Mouse (Mus musculus) WW6 (cell line): ENCODE results near the gene Amdhd2.
"Not testable (repeated sequence)": the region's sequence is repeated elsewhere in the genome, so short reads cannot be mapped to it uniquely, and the experiment has no call there.

Experiments used
- DNase-seq: peaks from one replicate; pipeline ENCODE4 v3.0.0-alpha.2; 2013; ENCODE audit warnings: low read depth, low spot score

The Amdhd2 gene

GRCm38 (mm10) chr17:24156394-24156793 lies 7.2 kb downstream of the Amdhd2 start:
- DNase-seq, result no peak

DNA sequence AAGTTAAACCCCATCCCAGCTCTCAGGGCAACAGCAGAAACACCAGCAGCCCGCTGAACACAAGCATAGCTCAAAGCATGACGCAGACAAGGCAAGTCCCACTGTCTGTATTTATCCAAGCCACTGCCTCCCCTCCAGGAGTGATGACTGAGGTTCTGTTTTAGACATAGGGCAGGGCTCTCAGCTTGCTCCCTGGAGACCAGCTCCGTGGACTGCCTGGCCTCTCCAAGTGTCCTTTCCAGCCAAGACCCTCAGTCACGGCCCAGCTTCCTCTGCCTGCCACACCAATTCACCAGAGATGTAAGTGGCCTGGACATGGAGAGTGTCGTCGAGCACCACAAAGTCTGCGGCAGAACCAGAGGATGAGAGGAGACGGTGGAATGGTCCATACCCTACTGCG lies 7.8 kb downstream of the Amdhd2 start:
- no peak for DNase-seq

DNA sequence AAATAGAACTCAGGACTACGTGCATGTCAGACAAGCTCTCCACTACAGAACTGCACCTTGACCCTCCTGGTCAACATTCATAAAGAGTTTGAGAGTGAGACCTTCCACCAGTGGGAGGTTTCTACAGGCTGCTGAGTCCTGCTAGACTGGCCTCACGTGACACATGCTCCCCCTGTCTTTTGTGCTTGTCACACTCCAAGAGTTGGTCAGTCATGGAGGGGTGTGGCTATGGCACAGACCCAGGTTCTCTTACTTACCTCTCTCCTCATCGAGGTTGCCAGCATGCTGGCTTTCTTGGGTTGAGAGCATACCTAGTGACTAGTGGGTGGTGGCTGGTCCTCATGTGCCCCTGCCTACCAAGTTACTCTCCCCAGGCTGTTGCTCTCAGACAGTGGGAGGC lies 9.1 kb downstream of the Amdhd2 start:
- DNase-seq, result no peak

DNA sequence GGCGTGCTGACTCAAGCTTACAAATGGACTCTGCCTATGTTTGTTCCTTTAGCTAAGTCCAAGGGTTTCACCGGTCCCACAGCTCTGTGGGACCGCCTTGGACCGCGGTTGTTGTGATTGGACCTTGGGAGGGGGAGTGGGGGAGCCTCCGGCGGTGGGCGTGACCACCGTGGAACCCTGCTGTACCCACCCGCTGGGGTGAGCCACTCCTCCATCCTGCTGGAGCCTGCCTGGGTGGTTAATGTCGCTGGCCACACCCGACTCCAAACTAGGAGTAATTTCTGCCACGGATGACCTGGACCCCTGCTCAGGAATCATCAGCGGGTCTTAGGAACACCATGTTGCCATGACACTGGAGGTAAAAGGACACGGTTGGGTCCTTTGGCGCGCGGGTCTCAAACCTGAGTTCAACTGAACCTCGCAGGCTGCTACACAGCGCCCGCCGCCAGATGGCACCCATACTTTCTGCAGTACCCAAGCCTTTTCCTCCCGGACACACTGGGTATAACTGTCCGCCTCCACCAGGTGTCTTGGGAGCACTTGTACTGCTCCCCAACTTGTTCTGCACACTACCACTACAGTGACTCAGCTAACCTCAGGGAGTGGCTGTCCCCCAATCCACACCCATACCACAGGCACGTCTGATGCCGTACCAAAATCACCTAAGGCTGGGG lies 11.5 kb downstream of the Amdhd2 start:
- peak; percentile 85 for DNase-seq

GRCm38 (mm10) chr17:24151382-24151781 lies 12.2 kb downstream of the Amdhd2 start:
- DNase-seq, result no peak

DNA sequence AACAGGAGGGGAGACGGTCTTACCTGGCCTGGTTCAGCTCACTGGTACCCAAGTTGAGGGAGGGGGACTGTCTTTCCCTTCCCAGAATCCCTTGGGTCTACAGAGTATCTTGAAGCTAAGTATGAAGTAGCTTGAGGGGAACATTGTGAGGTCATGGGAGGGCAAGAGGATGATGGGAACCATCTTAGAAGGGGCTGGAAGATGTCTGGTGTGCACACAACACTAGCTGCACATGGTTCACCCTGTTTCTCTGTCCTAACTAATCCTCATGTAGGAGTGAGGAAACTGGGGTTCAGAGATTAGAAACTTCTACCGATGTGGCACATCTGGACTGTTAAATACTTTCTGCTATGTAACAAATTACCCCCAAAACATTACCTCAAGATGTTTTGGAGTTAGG lies 12.7 kb downstream of the Amdhd2 start, which contains the start of gene Pdpk1:
Gene Pdpk1 (minus strand): TSS at position 101 of the 400 bp plus-strand sequence.
- DNase-seq, result no peak

DNA sequence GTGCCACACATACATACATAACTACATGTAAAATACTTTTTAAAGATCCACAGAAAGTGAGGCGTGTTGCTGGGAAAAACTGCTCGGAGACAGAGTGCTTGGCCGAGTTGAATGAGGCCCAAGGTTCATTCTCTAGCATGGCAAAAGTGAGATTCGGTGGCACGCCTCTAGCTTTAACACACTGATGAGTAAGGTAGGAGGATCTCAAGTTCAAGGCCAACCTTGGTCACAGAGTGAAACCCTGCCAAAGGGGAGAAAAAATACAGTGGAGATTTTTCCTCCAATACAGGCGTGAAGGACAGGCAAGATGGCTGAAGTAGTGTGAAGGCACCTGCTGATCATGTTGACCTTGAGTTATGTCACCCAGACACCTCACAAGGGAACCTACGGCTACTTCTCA lies 14.1 kb downstream of the Amdhd2 start:
- no peak for DNase-seq

DNA sequence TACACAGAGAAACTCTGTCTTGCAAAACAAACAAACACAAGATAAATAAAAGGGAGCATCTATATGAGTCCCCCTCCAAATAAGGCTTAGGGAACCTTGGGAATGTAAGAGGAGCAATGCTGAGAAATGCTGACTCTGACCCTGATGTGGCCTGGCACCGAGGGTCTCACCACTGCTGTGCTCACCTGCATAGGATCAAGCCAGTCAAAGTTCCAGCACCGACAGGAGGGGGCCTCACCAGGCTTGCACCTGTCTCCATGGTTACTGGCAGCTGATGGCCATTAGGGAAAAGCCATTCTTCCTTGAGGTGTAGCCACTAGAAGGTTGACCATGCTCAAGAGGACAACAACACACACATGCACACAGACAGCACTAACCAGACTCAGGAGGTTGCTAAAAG lies 20.7 kb downstream of the Amdhd2 start:
- no peak for DNase-seq

- DNase-seq, result peak; percentile 83
Observed at GRCm38 (mm10) chr17:24141425-24141920, 22.1 kb downstream of the Amdhd2 start.

GRCm38 (mm10) chr17:24140845-24141424 lies 22.6 kb downstream of the Amdhd2 start:
- DNase-seq, result no peak

DNA sequence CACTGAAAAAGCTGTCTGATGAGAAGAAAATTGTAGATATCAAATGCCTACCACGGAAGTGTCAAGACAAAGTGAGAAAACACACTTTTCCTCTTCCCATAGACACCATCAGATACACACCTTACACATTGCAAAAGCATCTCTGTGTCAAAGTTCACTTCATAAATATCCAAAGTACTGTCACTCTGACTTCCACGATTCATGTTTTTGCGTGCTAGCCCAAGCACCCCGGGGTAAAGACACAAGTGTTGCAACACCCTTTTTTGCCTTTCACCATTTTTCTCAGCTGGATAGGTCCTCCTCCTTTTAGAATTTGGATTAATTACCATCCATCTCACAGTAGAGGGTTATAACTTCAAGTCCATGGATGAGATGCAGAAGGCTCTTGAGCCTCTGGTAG lies 23.6 kb downstream of the Amdhd2 start:
- DNase-seq, result no peak

GRCm38 (mm10) chr17:24139256-24139655 lies 24.3 kb downstream of the Amdhd2 start:
- no peak for DNase-seq

GRCm38 (mm10) chr17:24137226-24137880 lies 26.2 kb downstream of the Amdhd2 start:
- DNase-seq, result no peak

- DNase-seq, result no peak
Observed at GRCm38 (mm10) chr17:24134062-24134461, 29.5 kb downstream of the Amdhd2 start.

DNA sequence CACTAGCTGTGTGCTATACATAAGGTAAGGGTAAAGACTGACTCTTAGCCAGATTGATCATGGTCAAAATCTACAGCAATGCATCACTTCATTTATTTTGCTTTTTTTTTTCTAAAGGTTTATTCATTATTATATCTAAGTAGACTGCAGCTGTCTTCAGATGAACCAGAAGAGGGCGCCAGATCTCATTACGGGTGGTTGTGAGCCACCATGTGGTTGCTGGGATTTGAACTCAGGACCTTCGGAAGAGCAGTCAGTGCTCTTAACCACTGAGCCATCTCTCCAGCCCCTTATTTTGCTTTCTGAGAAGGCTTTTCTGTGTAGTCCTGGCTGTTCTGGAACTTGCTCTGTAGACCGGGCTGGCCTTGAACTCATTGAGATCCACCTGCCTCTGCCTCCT lies 30.6 kb downstream of the Amdhd2 start:
- not testable (repeated sequence) for DNase-seq

DNA sequence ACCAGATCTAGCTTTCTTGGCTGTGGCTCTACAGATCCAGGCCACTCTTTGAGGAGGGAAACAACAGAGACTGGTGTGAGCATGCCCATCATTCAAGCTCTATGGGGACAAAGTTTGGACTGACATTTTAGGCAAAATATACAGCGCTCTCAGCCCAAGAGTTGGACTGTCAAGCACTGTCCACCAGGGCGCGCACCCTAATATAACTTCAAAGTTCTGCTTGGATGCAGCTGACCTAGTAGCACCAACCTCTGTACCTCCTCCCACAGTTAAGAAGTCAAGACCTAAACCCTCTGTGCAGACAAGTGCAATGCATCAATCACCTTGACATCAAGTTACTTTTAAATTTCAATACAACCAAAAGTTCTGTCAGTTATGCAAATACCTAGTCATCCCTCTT lies 32.0 kb downstream of the Amdhd2 start:
- DNase-seq, result no peak

DNA sequence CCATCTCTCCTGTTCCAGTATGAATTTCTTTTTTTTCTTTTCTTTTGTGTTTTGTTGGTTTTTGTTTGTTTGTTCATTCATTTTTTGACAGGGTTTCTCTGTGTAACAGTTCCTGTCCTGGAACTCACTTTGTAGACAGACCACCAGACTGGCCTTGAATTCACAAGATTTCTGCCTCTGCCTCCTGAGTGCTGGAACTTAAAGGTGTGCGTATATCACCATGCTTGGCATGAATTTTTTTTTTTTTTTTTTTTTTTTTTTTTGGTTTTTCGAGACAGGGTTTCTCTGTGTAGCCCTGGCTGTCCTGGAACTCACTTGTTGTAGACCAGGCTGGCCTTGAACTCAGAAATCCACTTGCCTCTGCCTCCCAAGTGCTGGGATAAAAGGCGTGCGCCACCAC lies 34.3 kb downstream of the Amdhd2 start:
- DNase-seq, result not testable (repeated sequence)

DNA sequence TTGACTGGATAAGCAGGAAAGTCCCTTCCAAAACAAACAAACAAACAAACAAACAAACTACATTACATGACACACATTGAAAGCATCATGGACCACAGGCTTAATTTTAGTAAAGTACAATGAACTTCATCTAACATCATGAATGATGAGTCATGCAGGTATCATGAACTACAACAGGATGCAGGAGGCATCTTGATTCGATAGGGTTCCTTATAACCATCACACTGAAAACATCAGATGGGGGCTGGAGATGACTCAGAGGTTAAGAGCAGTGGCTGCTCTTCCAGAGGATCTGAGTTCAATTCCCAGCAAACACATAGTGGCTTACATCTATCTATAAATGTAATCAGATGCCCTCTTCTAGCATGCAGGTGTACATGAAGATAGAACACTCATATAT lies 36.0 kb downstream of the Amdhd2 start:
- DNase-seq, result no peak

DNA sequence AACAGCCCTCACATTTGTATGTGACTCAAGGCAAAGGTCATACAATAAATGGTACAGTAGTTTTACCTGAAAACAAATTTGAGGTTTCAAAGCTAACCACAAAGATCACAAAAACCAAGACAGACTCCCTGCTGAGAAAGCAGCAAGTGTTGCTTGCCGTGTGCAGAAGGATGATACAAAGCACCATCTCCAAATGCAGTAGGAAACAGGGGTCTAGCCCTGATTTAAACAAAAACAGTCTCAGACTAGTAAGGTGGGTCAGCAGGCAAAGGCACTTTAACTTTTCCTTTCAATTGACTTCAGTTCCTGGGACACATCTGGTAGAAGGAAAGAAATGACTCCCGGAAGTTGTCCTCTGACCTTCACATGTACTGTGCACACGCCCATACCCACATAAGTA lies 36.8 kb downstream of the Amdhd2 start:
- DNase-seq, result no peak

DNA sequence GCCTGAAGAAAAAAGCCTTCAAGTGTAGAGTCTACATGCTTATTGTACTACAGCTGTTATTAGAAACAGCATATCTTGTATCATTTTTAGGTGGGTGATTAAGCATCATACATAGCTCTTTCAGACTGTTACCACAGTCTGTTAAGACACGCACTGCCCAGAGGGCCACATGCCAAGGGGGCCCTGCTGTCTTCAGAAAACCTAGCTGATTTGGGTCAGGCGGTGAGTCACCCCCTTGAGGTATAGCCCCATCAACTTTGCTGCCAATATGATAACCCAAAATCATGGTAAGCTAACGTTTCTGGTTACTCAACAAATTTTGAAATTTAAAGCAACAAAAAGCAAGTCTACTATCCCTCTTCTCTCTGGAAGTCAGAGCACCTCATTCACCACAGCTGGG lies 44.1 kb downstream of the Amdhd2 start:
- no peak for DNase-seq

GRCm38 (mm10) chr17:24113031-24113430 lies 50.5 kb downstream of the Amdhd2 start:
- DNase-seq, result no peak

GRCm38 (mm10) chr17:24111256-24111655 lies 52.3 kb downstream of the Amdhd2 start:
- DNase-seq, result no peak

DNA sequence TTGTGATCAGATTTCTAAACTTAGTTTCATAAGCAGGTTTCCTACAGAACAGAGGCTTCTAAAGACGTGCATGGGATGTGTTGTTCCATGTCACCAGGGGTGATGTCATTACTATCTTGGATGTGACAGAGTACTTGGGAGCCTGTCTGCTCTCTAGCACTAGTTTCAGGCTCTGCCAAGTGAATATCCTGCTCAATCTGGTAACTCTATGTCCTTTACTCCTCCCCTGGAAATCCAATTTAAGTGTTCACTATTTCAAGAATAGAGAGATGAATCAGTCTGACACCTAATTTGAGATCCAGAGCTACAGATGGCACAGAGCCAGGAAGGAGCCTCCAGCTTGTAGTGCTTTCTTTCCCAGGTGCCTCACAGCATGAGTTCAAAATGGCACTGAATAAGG lies 54.7 kb downstream of the Amdhd2 start:
- DNase-seq, result no peak
